Mouse (Mus musculus): Measurements from ENCODE around the gene Nedd1. TPM values are rescaled to one million over a fixed set of nuclear protein-coding genes. Genes with fewer than 3 reads are reported as not detected.

Nedd1 gene
- polyA plus RNA-seq, 1 experiment = not detected

- WGBS = 44% methylated on average over 4 of the region's 4 CpGs
- Histone ChIP-seq H3K4me3 (ENCODE audit: insufficient read depth, low read depth, low read length) (no peak overlapping the region), H3K4me1 (ENCODE audit: control insufficient read depth, insufficient read depth, low read length) (peaks cover 4% of the 10 kb centered on the region; the same call in 1 of the 2 replicates), H3K27ac (ENCODE audit: insufficient read depth, low read depth, low read length) (no peak overlapping the region)
- no peak for TF ChIP-seq POLR2A (IDR thresholded peaks at IDR 0.05; ENCODE audit: insufficient read depth, low read depth, low read length)
- no peak for TF ChIP-seq CTCF (IDR thresholded peaks at IDR 0.05; ENCODE audit: insufficient read depth, low read depth, low read length)
Observed at GRCm38 (mm10) chr10:92653266-92653665, 69.0 kb downstream of the Nedd1 start.

GRCm38 (mm10) chr10:92652399-92652920, 69.8 kb downstream of the Nedd1 start:
- Histone ChIP-seq H3K27ac (ENCODE audit: insufficient read depth, low read depth, low read length) (no peak overlapping the region), H3K4me3 (ENCODE audit: insufficient read depth, low read depth, low read length) (no peak overlapping the region), H3K4me1 (ENCODE audit: control insufficient read depth, insufficient read depth, low read length) (peaks cover 4% of the 10 kb centered on the region; the same call in 1 of the 2 replicates)
- TF ChIP-seq CTCF (IDR thresholded peaks at IDR 0.05; ENCODE audit: insufficient read depth, low read depth, low read length) (no peak), POLR2A (IDR thresholded peaks at IDR 0.05; ENCODE audit: insufficient read depth, low read depth, low read length) (no peak)
- WGBS = 27% methylated on average over 3 of the region's 3 CpGs

- TF ChIP-seq CTCF (IDR thresholded peaks at IDR 0.05; ENCODE audit: insufficient read depth, low read depth, low read length) (no peak), POLR2A (IDR thresholded peaks at IDR 0.05; ENCODE audit: insufficient read depth, low read depth, low read length) (no peak)
- peaks cover 4% of the 10 kb centered on the region; the same call in 1 of the 2 replicates for H3K4me1 ChIP-seq (ENCODE audit: control insufficient read depth, insufficient read depth, low read length)
- WGBS = 98% methylated on average over 3 of the region's 3 CpGs
Observed at GRCm38 (mm10) chr10:92651266-92651665, 71.0 kb downstream of the Nedd1 start.

GRCm38 (mm10) chr10:92649096-92649495, 73.1 kb downstream of the Nedd1 start:
- Histone ChIP-seq H3K27ac (ENCODE audit: insufficient read depth, low read depth, low read length) (no peak overlapping the region), H3K4me3 (ENCODE audit: insufficient read depth, low read depth, low read length) (no peak overlapping the region), H3K4me1 (ENCODE audit: control insufficient read depth, insufficient read depth, low read length) (peaks cover 4% of the 10 kb centered on the region; the same call in 1 of the 2 replicates)
- WGBS = 91% methylated on average over 8 of the region's 8 CpGs
- TF ChIP-seq CTCF (IDR thresholded peaks at IDR 0.05; ENCODE audit: insufficient read depth, low read depth, low read length) = no peak
- TF ChIP-seq POLR2A (IDR thresholded peaks at IDR 0.05; ENCODE audit: insufficient read depth, low read depth, low read length) = no peak

More at GRCm38 (mm10) chr10:92651266-92651665, 71.0 kb downstream of the Nedd1 start:
- Histone ChIP-seq H3K4me3 (ENCODE audit: insufficient read depth, low read depth, low read length) (no peak overlapping the region), H3K27ac (ENCODE audit: insufficient read depth, low read depth, low read length) (no peak overlapping the region)

- no peak overlapping the region for H3K27ac ChIP-seq (ENCODE audit: insufficient read depth, low read depth, low read length)
- no peak for TF ChIP-seq CTCF (IDR thresholded peaks at IDR 0.05; ENCODE audit: insufficient read depth, low read depth, low read length)
- no peak for TF ChIP-seq POLR2A (IDR thresholded peaks at IDR 0.05; ENCODE audit: insufficient read depth, low read depth, low read length)
- H3K4me3 ChIP-seq (ENCODE audit: insufficient read depth, low read depth, low read length) = no peak overlapping the region
- peaks cover under 1% of the 10 kb centered on the region; the same call in 1 of the 2 replicates for H3K4me1 ChIP-seq (ENCODE audit: control insufficient read depth, insufficient read depth, low read length)
- 85% methylated on average over 2 of the region's 2 CpGs for WGBS
Observed at GRCm38 (mm10) chr10:92647691-92648090, 74.5 kb downstream of the Nedd1 start.

- TF ChIP-seq CTCF (IDR thresholded peaks at IDR 0.05; ENCODE audit: insufficient read depth, low read depth, low read length) (no peak), POLR2A (IDR thresholded peaks at IDR 0.05; ENCODE audit: insufficient read depth, low read depth, low read length) (no peak)
- no peaks in the 10 kb centered on the region for H3K4me1 ChIP-seq (ENCODE audit: control insufficient read depth, insufficient read depth, low read length)
- WGBS = 89% methylated on average over 8 of the region's 8 CpGs
- no peak overlapping the region for H3K4me3 ChIP-seq (ENCODE audit: insufficient read depth, low read depth, low read length)
- H3K27ac ChIP-seq (ENCODE audit: insufficient read depth, low read depth, low read length) = no peak overlapping the region
Observed at GRCm38 (mm10) chr10:92643995-92644394, 78.2 kb downstream of the Nedd1 start.

- no peak for TF ChIP-seq POLR2A (IDR thresholded peaks at IDR 0.05; ENCODE audit: insufficient read depth, low read depth, low read length)
- TF ChIP-seq CTCF (IDR thresholded peaks at IDR 0.05; ENCODE audit: insufficient read depth, low read depth, low read length) = no peak
- H3K4me3 ChIP-seq (ENCODE audit: insufficient read depth, low read depth, low read length) = no peak overlapping the region
Observed at GRCm38 (mm10) chr10:92641032-92641431, 81.2 kb downstream of the Nedd1 start.

More at GRCm38 (mm10) chr10:92641032-92641431, 81.2 kb downstream of the Nedd1 start:
- Histone ChIP-seq H3K27ac (ENCODE audit: insufficient read depth, low read depth, low read length) (no peak overlapping the region), H3K4me1 (ENCODE audit: control insufficient read depth, insufficient read depth, low read length) (no peaks in the 10 kb centered on the region)

Measured in olfactory bulb, adult 2 months (tissue).